Mouse (Mus musculus): Measurements from ENCODE around the gene Zfp27. TPM values are rescaled to one million over a fixed set of nuclear protein-coding genes. Genes with fewer than 3 reads are reported as not detected.

The Zfp27 gene
- polyA plus RNA-seq, 1 experiment from 2014 or later, result 11.3 TPM

DNA sequence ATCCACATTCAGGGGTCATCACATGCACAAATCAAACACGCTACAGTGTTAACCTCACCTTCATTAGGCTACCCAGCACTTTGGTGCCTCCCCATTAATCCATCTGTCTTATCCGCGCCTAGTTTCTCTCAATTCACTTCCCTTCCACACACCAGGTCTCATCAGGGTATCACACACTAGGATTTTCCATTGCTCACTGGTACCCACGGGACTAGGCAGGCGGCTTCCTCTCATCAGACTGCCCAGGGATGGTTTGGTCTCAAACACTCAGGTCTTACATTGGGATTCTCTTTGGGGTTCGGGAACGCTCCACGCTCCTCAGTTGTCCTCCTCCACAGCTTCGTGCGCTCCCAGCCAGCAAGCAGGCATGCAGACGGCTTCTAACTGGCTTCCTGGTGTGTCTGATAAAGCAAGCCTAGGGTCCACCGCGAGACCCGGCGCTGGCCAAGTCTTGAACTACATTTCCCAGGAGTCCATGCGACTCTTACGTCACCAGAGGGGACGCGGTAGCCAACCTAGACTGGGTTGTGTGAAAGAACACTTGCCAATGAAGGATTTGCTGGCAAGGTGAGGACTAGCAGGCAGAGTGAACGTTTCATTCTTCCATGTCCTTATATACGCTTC, 53.0 kb downstream of the Zfp27 start, which contains the start of gene Zfp940:
Gene Zfp940, minus strand, starts transcription at position 451 of the 624 bp plus-strand sequence.
- Histone ChIP-seq H3K9ac (peak within 1 kb of the TSS; percentile 65), H3K4me3 (ENCODE audit: low read depth, low read length) (peak within 1 kb of the TSS; percentile 57), H3K27ac (ENCODE audit: low read depth) (no peak within 1 kb of the TSS), H3K27me3 (ENCODE audit: insufficient read depth, low read length) (no peaks in the 10 kb centered on the region), H3K4me2 (peak within 1 kb of the TSS; percentile 81), H3K4me1 (ENCODE audit: insufficient read depth) (no peaks in the 10 kb centered on the region), H3K36me3 (ENCODE audit: insufficient read depth) (0 out of 2 replicates have a peak, but pooled peaks cover 12% of the 10 kb centered on the region), H3K9me3 (ENCODE audit: low read depth, low read length) (no peaks in the 10 kb centered on the region)
- under 1% methylated on average over 21 of the region's 21 CpGs for WGBS
- no peak for TF ChIP-seq CTCF (IDR thresholded peaks at IDR 0.05; ENCODE audit: low read depth)
- peak; percentile 99 for ATAC-seq (ENCODE audit: insufficient read depth)
- DNase-seq, result peak; percentile 96

DNA sequence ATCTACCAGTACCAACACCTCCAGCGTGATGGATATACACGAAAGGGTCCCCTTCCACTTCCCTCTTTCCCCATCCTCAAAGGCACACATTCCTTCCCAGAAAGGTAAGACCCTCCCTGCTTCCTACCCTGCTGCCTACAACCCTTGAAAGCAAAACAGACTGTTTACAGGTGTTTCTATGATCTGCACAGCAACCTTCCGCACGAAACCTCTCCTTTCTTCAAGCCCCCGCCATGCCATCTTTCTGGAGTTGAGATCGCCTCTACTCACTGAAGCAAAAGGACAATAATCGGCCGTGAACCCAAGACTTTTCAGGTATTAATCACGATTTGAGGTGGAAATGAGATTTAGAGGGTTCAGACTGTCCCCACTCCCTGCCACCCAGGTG, 53.5 kb downstream of the Zfp27 start:
- no peak for DNase-seq
- Histone ChIP-seq H3K9ac (peak overlapping the region; percentile 65), H3K27ac (ENCODE audit: low read depth) (no peak overlapping the region), H3K4me2 (peak overlapping the region; percentile 81), H3K36me3 (ENCODE audit: insufficient read depth) (0 out of 2 replicates have a peak, but pooled peaks cover 12% of the 10 kb centered on the region), H3K9me3 (ENCODE audit: low read depth, low read length) (no peaks in the 10 kb centered on the region), H3K27me3 (ENCODE audit: insufficient read depth, low read length) (no peaks in the 10 kb centered on the region), H3K4me1 (ENCODE audit: insufficient read depth) (no peaks in the 10 kb centered on the region), H3K4me3 (ENCODE audit: low read depth, low read length) (peak overlapping the region; percentile 57)
- no peak for TF ChIP-seq CTCF (IDR thresholded peaks at IDR 0.05; ENCODE audit: low read depth)
- 55% methylated on average over 9 of the region's 9 CpGs for WGBS
- ATAC-seq (ENCODE audit: insufficient read depth), result no peak

DNA sequence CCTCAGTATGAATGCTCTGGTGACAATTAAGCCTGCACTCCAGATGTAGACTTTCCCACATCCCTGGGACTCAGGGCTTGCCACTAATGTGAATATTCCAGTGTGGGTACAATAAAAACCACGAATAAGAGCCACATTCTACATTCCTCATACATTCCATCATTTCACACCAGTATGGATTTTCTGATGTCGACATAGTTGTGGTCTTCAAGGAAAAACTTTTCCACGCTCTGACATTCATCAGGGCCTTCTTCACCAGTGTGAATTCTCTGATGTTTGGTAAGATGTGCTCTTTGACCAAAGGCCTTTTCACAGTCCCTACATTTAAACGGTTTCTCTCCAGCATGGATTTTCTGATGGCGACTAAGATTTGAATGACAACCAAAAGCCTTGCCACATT, 61.8 kb downstream of the Zfp27 start:
- Histone ChIP-seq H3K4me2 (no peak overlapping the region), H3K9ac (no peak overlapping the region), H3K4me3 (ENCODE audit: low read depth, low read length) (no peak overlapping the region), H3K27ac (ENCODE audit: low read depth) (no peak overlapping the region), H3K9me3 (ENCODE audit: low read depth, low read length) (no peaks in the 10 kb centered on the region), H3K4me1 (ENCODE audit: insufficient read depth) (no peaks in the 10 kb centered on the region), H3K36me3 (ENCODE audit: insufficient read depth) (peaks cover 27% of the 10 kb centered on the region), H3K27me3 (ENCODE audit: insufficient read depth, low read length) (no peaks in the 10 kb centered on the region)
- ATAC-seq (ENCODE audit: insufficient read depth) (no peak), DNase-seq (no peak)
- no peak for TF ChIP-seq CTCF (IDR thresholded peaks at IDR 0.05; ENCODE audit: low read depth)
- 90% methylated on average over 5 of the region's 5 CpGs for WGBS

Small RNA genes lying within 50 kb of the gene (microRNA-seq; reads per million reads assigned to microRNA genes)
- not detected for gene Mir7668 (ENCODE audit: borderline number of aligned reads)

Other genes with a start within 250 kb of the Zfp27 start
- 0.14 and 0.30 TPM in 2 replicates for gene Catsperg2, start 179.5 kb downstream of the Zfp27 start, polyA plus RNA-seq (2014; fragmentation: Nextera tagmentation; extraction: Ambion mirVana)
- gene Zfp84, start 138.0 kb downstream of the Zfp27 start, polyA plus RNA-seq (2014; fragmentation: Nextera tagmentation; extraction: Ambion mirVana), result 14.3 and 14.5 TPM in 2 replicates
- gene Zfp30, start 122.6 kb downstream of the Zfp27 start, polyA plus RNA-seq (2014; fragmentation: Nextera tagmentation; extraction: Ambion mirVana), result 7.7 and 7.8 TPM in 2 replicates
- 13.5 and 14.0 TPM in 2 replicates for gene Zfp790, start 90.5 kb downstream of the Zfp27 start, polyA plus RNA-seq (2014; fragmentation: Nextera tagmentation; extraction: Ambion mirVana)
- 6.0 and 7.2 TPM in 2 replicates for gene Zfp940, start 52.9 kb downstream of the Zfp27 start, polyA plus RNA-seq (2014; fragmentation: Nextera tagmentation; extraction: Ambion mirVana)
- 6.5 and 8.6 TPM in 2 replicates for gene Zfp420, start 46.6 kb downstream of the Zfp27 start, polyA plus RNA-seq (2014; fragmentation: Nextera tagmentation; extraction: Ambion mirVana)
- gene Zfp383, start 1.7 kb upstream of the Zfp27 start, polyA plus RNA-seq (2014; fragmentation: Nextera tagmentation; extraction: Ambion mirVana), result 4.6 and 5.7 TPM in 2 replicates
- 12.4 and 13.2 TPM in 2 replicates for gene Zfp74, start 47.5 kb upstream of the Zfp27 start, polyA plus RNA-seq (2014; fragmentation: Nextera tagmentation; extraction: Ambion mirVana)
- gene Zfp568, start 77.4 kb upstream of the Zfp27 start, polyA plus RNA-seq (2014; fragmentation: Nextera tagmentation; extraction: Ambion mirVana), result 18.5 and 21.0 TPM in 2 replicates
- gene Zfp14, start 144.8 kb upstream of the Zfp27 start, polyA plus RNA-seq (2014; fragmentation: Nextera tagmentation; extraction: Ambion mirVana), result 3.8 and 4.2 TPM in 2 replicates
- gene Zfp82, start 166.3 kb upstream of the Zfp27 start, polyA plus RNA-seq (2014; fragmentation: Nextera tagmentation; extraction: Ambion mirVana), result 4.5 and 5.1 TPM in 2 replicates
- 1.7 and 2.0 TPM in 2 replicates for gene Gm26920, start 183.8 kb upstream of the Zfp27 start, polyA plus RNA-seq (2014; fragmentation: Nextera tagmentation; extraction: Ambion mirVana)
- gene Zfp566, start 184.0 kb upstream of the Zfp27 start, polyA plus RNA-seq (2014; fragmentation: Nextera tagmentation; extraction: Ambion mirVana), result 10.3 and 10.9 TPM in 2 replicates
- 120 and 128 TPM in 2 replicates for gene Zfp260, start 188.2 kb upstream of the Zfp27 start, polyA plus RNA-seq (2014; fragmentation: Nextera tagmentation; extraction: Ambion mirVana)
- 8.1 and 9.1 TPM in 2 replicates for gene Zfp382, start 215.4 kb upstream of the Zfp27 start, polyA plus RNA-seq (2014; fragmentation: Nextera tagmentation; extraction: Ambion mirVana)

Measured in lung, embryonic 14.5 days (tissue).